In the genomic region with DNA sequence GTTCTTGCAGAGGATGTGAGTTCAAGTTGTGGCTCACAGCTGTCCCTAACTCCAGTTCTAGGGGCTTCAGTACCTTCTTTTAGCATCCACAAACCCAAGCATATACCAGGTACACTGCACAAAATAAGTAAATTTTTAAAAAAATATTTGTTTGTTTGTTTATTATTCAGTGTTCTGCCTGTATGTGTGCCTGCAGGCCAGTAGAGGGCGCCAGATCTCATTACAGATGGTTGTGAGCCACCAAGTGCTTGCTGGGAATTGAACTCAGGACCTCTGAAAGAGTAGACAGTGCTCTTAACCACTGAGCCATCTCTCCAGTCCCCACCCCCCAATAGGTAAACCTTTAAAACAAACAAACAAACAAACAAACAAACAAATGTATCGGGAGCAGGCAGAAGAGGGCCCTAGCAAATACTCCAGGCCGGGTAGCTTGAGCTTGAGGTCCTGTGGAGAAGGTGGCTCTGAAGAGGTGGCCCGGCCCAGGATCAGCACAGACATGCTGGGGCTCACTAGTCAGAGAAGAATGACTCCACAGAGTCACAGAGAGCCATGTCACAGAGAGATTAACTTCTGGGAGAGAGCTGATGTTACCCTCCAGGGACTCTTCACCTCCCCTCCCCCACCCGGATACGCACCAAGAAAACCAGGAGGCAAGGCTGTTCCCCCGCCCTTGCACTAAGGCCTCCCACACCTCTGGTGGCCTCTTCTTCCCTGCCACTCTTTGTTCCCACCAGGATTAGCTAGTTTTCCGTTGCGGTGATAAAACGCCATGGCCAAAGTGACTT, we compare ENCODE assay signal across 18 mouse cellular contexts.
DNase-seq lines count a peak whose midpoint lies in the region; ATAC-seq and TF ChIP-seq lines count a peak whose summit lies in the region.
"Had no signal": no experiment of that assay in that cellular context is flagged by ENCODE, and none has a peak within 500 bp of the region (broad histone marks: within the 10 kb centered on the region; RNA-seq: fewer than 3 reads in every experiment).

No protein-coding gene starts in this region.

- H3K27me3 ChIP-seq in heart, postnatal 0 days (ENCODE audit: control insufficient read depth, insufficient read depth, low read length) = peaks cover 25% of the 10 kb centered on the region
- H3K27me3 ChIP-seq in heart, embryonic 10.5 days (ENCODE audit: insufficient read depth, poor library complexity, severe bottlenecking) = peaks cover 86% of the 10 kb centered on the region
- H3K27me3 ChIP-seq in liver, postnatal 0 days (ENCODE audit: insufficient read depth, low read length) = peaks cover 32% of the 10 kb centered on the region
- H3K27me3 ChIP-seq in liver, embryonic 12.5 days (replicated peaks) = peaks cover 97% of the 10 kb centered on the region
- H3K27me3 ChIP-seq in small intestine, adult 2 months (ENCODE audit: control insufficient read depth, insufficient read depth, low read length) = peaks cover 14% of the 10 kb centered on the region
- H3K27me3 ChIP-seq: midbrain, embryonic 15.5 days; Patski had no signal

- no peak for TF ChIP-seq POLR2A in small intestine, adult 2 months (IDR thresholded peaks at IDR 0.05; ENCODE audit: low read depth, low read length)

- H3K9me3 ChIP-seq in heart, postnatal 0 days (replicated peaks; ENCODE audit: control insufficient read depth, low read length) = no peaks in the 10 kb centered on the region
- peaks cover 6% of the 10 kb centered on the region; the same call in 1 of the 2 replicates for H3K9me3 ChIP-seq in heart, embryonic 10.5 days
- H3K9me3 ChIP-seq in liver, postnatal 0 days (ENCODE audit: low read length) = no peaks in the 10 kb centered on the region
- no peaks in the 10 kb centered on the region for H3K9me3 ChIP-seq in liver, embryonic 12.5 days (replicated peaks)
- H3K9me3 ChIP-seq: forebrain, embryonic 13.5 days; limb, embryonic 15.5 days; midbrain, embryonic 15.5 days had no signal

- H3K4me2 ChIP-seq in heart, postnatal 0 days (ENCODE audit: low read depth, low read length) = no peak overlapping the region
- no peak overlapping the region for H3K4me2 ChIP-seq in liver, postnatal 0 days (ENCODE audit: low read depth, low read length)
- H3K4me2 ChIP-seq in liver, embryonic 12.5 days = no peak overlapping the region
- H3K4me2 ChIP-seq: forebrain, embryonic 13.5 days; heart, embryonic 12.5 days; limb, embryonic 15.5 days; midbrain, embryonic 15.5 days had no signal

- no peak for TF ChIP-seq EP300 in heart, postnatal 0 days (IDR thresholded peaks at IDR 0.05; ENCODE audit: low read depth)
- no peak for TF ChIP-seq EP300 in liver, postnatal 0 days (IDR thresholded peaks at IDR 0.05; ENCODE audit: low read depth)

- H3K9ac ChIP-seq in heart, postnatal 0 days (replicated peaks; ENCODE audit: low read depth, low read length) = no peak overlapping the region
- H3K9ac ChIP-seq in liver, postnatal 0 days (replicated peaks) = no peak overlapping the region
- no peak overlapping the region for H3K9ac ChIP-seq in liver, embryonic 12.5 days
- H3K9ac ChIP-seq: forebrain, embryonic 13.5 days; heart, embryonic 12.5 days; limb, embryonic 15.5 days; midbrain, embryonic 15.5 days had no signal

- TF ChIP-seq CTCF in heart, postnatal 0 days (IDR thresholded peaks at IDR 0.05; ENCODE audit: low read depth) = peak; percentile 13; the same call in 1 of the 2 replicates
- TF ChIP-seq CTCF in liver, postnatal 0 days (IDR thresholded peaks at IDR 0.05; ENCODE audit: low read depth) = peak; percentile 48
- peak; percentile 37; the same call in 1 of the 2 replicates for TF ChIP-seq CTCF in small intestine, adult 2 months (IDR thresholded peaks at IDR 0.05; ENCODE audit: extremely low read depth, insufficient read length, insufficient replicate concordance, low read depth, low read length)

- no peak for DNase-seq in heart, postnatal 0 days (ENCODE audit: low spot score)
- no peak for DNase-seq in heart, embryonic 10.5 days (ENCODE audit: low spot score)
- DNase-seq in liver, postnatal 0 days = no peak
- DNase-seq in ES-CJ7 (ENCODE audit: low read depth, low spot score) = peak; percentile 66
- DNase-seq in Muller cell, postnatal 12 days (ENCODE audit: inconsistent ontology term) = no peak
- DNase-seq: cerebellum, postnatal 25 days; gastrocnemius, postnatal 36 days; kidney, postnatal 10 days; lung, postnatal 10 days; retina, postnatal 1 day had no signal

- H3K36me3 ChIP-seq in heart, postnatal 0 days (replicated peaks; ENCODE audit: control insufficient read depth, insufficient read depth, low read length) = no peaks in the 10 kb centered on the region
- no peaks in the 10 kb centered on the region for H3K36me3 ChIP-seq in heart, embryonic 10.5 days
- H3K36me3 ChIP-seq in liver, postnatal 0 days (replicated peaks; ENCODE audit: insufficient read depth, low read length) = no peaks in the 10 kb centered on the region
- H3K36me3 ChIP-seq in liver, embryonic 12.5 days = no peaks in the 10 kb centered on the region
- no peaks in the 10 kb centered on the region for H3K36me3 ChIP-seq in small intestine, adult 2 months (ENCODE audit: control insufficient read depth, insufficient read depth, low read length)
- H3K36me3 ChIP-seq: heart, embryonic 12.5 days; limb, embryonic 15.5 days; midbrain, embryonic 15.5 days had no signal

- 85% methylated on average over 10 of the region's 10 CpGs for WGBS in heart, postnatal 0 days
- WGBS in heart, embryonic 10.5 days = 81% methylated on average over 10 of the region's 10 CpGs
- 82% methylated on average over 10 of the region's 10 CpGs for WGBS in liver, postnatal 0 days (ENCODE audit: insufficient replicate concordance)
- WGBS in liver, embryonic 12.5 days (ENCODE audit: insufficient replicate concordance) = 66% methylated on average over 10 of the region's 10 CpGs
- 81% methylated on average over 10 of the region's 10 CpGs for WGBS in small intestine, adult 2 months

- H3K27ac ChIP-seq in heart, postnatal 0 days (ENCODE audit: low read depth) = no peak overlapping the region
- H3K27ac ChIP-seq in heart, embryonic 10.5 days = no peak overlapping the region
- H3K27ac ChIP-seq in liver, postnatal 0 days (ENCODE audit: low read depth) = no peak overlapping the region
- no peak overlapping the region for H3K27ac ChIP-seq in liver, embryonic 12.5 days
- H3K27ac ChIP-seq in small intestine, adult 2 months (ENCODE audit: insufficient read depth, low read depth, low read length) = no peak overlapping the region
- H3K27ac ChIP-seq: forebrain, embryonic 13.5 days; limb, embryonic 15.5 days; midbrain, embryonic 15.5 days had no signal

- H3K4me1 ChIP-seq in heart, postnatal 0 days (ENCODE audit: control insufficient read depth, insufficient read depth) = no peaks in the 10 kb centered on the region
- H3K4me1 ChIP-seq in heart, embryonic 10.5 days = peaks cover 13% of the 10 kb centered on the region
- H3K4me1 ChIP-seq in liver, postnatal 0 days (ENCODE audit: insufficient read depth) = no peaks in the 10 kb centered on the region
- peaks cover under 1% of the 10 kb centered on the region; the same call in 1 of the 2 replicates for H3K4me1 ChIP-seq in liver, embryonic 12.5 days
- peaks cover 16% of the 10 kb centered on the region for H3K4me1 ChIP-seq in small intestine, adult 2 months (ENCODE audit: control insufficient read depth, insufficient read depth, insufficient read length, low read length)

- H3K4me3 ChIP-seq in heart, postnatal 0 days (ENCODE audit: low read depth, low read length) = no peak overlapping the region
- no peak overlapping the region for H3K4me3 ChIP-seq in heart, embryonic 10.5 days
- H3K4me3 ChIP-seq in liver, postnatal 0 days (ENCODE audit: low read depth, low read length) = no peak overlapping the region
- no peak overlapping the region for H3K4me3 ChIP-seq in liver, embryonic 12.5 days
- no peak overlapping the region for H3K4me3 ChIP-seq in small intestine, adult 2 months (ENCODE audit: low read depth, low read length)
- H3K4me3 ChIP-seq: forebrain, embryonic 13.5 days; heart, embryonic 12.5 days; limb, embryonic 15.5 days; midbrain, embryonic 15.5 days had no signal

- ATAC-seq in heart, postnatal 0 days (ENCODE audit: insufficient read depth, low read depth) = no peak
- no peak for ATAC-seq in liver, postnatal 0 days
- ATAC-seq in liver, embryonic 12.5 days = no peak
- ATAC-seq: forebrain, embryonic 13.5 days; inflammation-experienced regulatory T-cells, adult 6 months; midbrain, embryonic 15.5 days; Patski had no signal
